Mouse (Mus musculus) neural tube, embryonic 15.5 days (tissue): ENCODE measurements around the gene Vps13c. TPM values are rescaled to one million over a fixed set of nuclear protein-coding genes. Genes with fewer than 3 reads are reported as not detected.

Source experiments
- polyA plus RNA-seq: library from polyadenylated mRNA; unstranded; fragments of >200 nt; fragmentation: Nextera tagmentation; extraction: Ambion mirVana; gene quantifications from 2 replicates; pipeline ENCODE4 v1.2.1, GENCODE M21; 2015

The Vps13c gene
- polyA plus RNA-seq, 1 experiment from 2014 or later: 8.4 TPM

Other genes starting within 250 kb of the Vps13c start
- 0.83 and 1.4 TPM in 2 replicates for gene C2cd4b, start 81.0 kb upstream of the Vps13c start, polyA plus RNA-seq
- 0.68 and 0.78 TPM in 2 replicates for gene C2cd4a, start 8.1 kb upstream of the Vps13c start, polyA plus RNA-seq